Mouse (Mus musculus): ENCODE data around the gene Slc4a7.

The Slc4a7 gene

GRCm38 (mm10) chr14:14701710-14702329 is at the start of gene Slc4a7:
Slc4a7 (plus strand) TSS chr14:14702279.
- no peak for DNase-seq (ENCODE audit: low read depth, low spot score)

GRCm38 (mm10) chr14:14670597-14670996 is 31.5 kb upstream of the Slc4a7 start:
- no peak for DNase-seq (ENCODE audit: low read depth, low spot score)

GRCm38 (mm10) chr14:14681611-14682010 is 20.5 kb upstream of the Slc4a7 start:
- no peak for DNase-seq (ENCODE audit: low read depth, low spot score)

- DNase-seq (ENCODE audit: low read depth, low spot score) = no peak
Observed at GRCm38 (mm10) chr14:14684771-14685170, 17.3 kb upstream of the Slc4a7 start.

GRCm38 (mm10) chr14:14686101-14686551 is 16.0 kb upstream of the Slc4a7 start:
- DNase-seq (ENCODE audit: low read depth, low spot score) = no peak

GRCm38 (mm10) chr14:14687258-14687890 is 14.7 kb upstream of the Slc4a7 start:
- DNase-seq (ENCODE audit: low read depth, low spot score) = no peak

GRCm38 (mm10) chr14:14702399-14703345 is 593 bp downstream of the Slc4a7 start:
- DNase-seq (ENCODE audit: low read depth, low spot score) = peak; percentile 97

- DNase-seq (ENCODE audit: low read depth, low spot score) = peak; percentile 66
Observed at GRCm38 (mm10) chr14:14703346-14703871, 1.3 kb downstream of the Slc4a7 start.

GRCm38 (mm10) chr14:14704651-14705050 is 2.6 kb downstream of the Slc4a7 start:
- no peak for DNase-seq (ENCODE audit: low read depth, low spot score)

GRCm38 (mm10) chr14:14705126-14705525 is 3.0 kb downstream of the Slc4a7 start:
- no peak for DNase-seq (ENCODE audit: low read depth, low spot score)

- no peak for DNase-seq (ENCODE audit: low read depth, low spot score)
Observed at GRCm38 (mm10) chr14:14706381-14706780, 4.3 kb downstream of the Slc4a7 start.

GRCm38 (mm10) chr14:14707061-14707460 is 5.0 kb downstream of the Slc4a7 start:
- DNase-seq (ENCODE audit: low read depth, low spot score) = no peak

GRCm38 (mm10) chr14:14709021-14709420 is 6.9 kb downstream of the Slc4a7 start:
- DNase-seq (ENCODE audit: low read depth, low spot score) = peak; percentile 77

- no peak for DNase-seq (ENCODE audit: low read depth, low spot score)
Observed at GRCm38 (mm10) chr14:14714130-14714529, 12.1 kb downstream of the Slc4a7 start.

- DNase-seq (ENCODE audit: low read depth, low spot score) = no peak
Observed at GRCm38 (mm10) chr14:14715794-14716193, 13.7 kb downstream of the Slc4a7 start.

- DNase-seq (ENCODE audit: low read depth, low spot score) = no peak
Observed at GRCm38 (mm10) chr14:14716843-14717242, 14.8 kb downstream of the Slc4a7 start.

GRCm38 (mm10) chr14:14718556-14718955 is 16.5 kb downstream of the Slc4a7 start:
- DNase-seq (ENCODE audit: low read depth, low spot score) = no peak

GRCm38 (mm10) chr14:14781169-14781568 is 79.1 kb downstream of the Slc4a7 start:
- DNase-seq (ENCODE audit: low read depth, low spot score) = no peak

GRCm38 (mm10) chr14:14784223-14784622 is 82.1 kb downstream of the Slc4a7 start:
- no peak for DNase-seq (ENCODE audit: low read depth, low spot score)

GRCm38 (mm10) chr14:14786979-14787378 is 84.9 kb downstream of the Slc4a7 start:
- DNase-seq (ENCODE audit: low read depth, low spot score) = no peak

GRCm38 (mm10) chr14:14789840-14790470 is 87.9 kb downstream of the Slc4a7 start:
- DNase-seq (ENCODE audit: low read depth, low spot score) = no peak

All from R1 (cell line).